Mouse (Mus musculus) liver, embryonic 14 days (tissue): ENCODE measurements around the gene Zbtb39. TPM values are rescaled to one million over a fixed set of nuclear protein-coding genes. Genes with fewer than 3 reads are reported as not detected.

ENCODE experiments used
- polyA plus RNA-seq: library from polyadenylated mRNA; depleted of rRNA; stranded (reverse); fragments of >200 nt; gene quantifications from 2 replicates; pipeline ENCODE4 v1.2.3, GENCODE M21; 2012; rRNA removed

The Zbtb39 gene
- polyA plus RNA-seq, result 2.1 and 2.3 TPM in 2 replicates

GRCm38 (mm10) chr10:127739083-127739660 lies at the start of gene Zbtb39:
TSS of gene Zbtb39 (plus strand) at chr10:127739538.

DNA sequence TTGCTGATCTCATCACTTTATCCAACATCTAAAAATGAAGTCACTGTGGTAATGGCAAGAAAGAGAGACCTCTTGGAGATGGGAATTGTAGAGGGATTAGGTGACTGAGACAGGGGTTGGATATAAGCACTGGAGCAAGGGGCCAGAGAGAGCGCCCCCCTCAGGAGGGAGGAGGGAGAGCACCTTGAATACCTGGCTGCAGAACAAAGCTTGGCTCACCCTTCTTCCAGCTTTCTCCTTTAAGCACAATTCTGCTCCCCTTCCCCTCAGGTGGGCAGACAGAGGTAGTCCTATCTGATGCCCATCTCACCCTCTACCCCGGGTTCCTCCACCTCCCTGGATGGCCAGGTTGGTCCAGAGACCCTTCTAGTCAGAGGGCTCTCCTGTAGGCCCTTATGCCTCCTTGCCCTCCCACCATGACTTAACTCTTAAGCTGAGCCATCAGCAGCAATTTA lies 34.5 kb upstream of the Zbtb39 start, which contains the start of gene Myo1a:
Myo1a (plus strand) TSS at position 405 of the 455 bp plus-strand sequence.

GRCm38 (mm10) chr10:127724178-127724577 lies 15.2 kb upstream of the Zbtb39 start, which contains the start of gene Tac2:
TSS of gene Tac2 (plus strand) at chr10:127724478.

GRCm38 (mm10) chr10:127751548-127751947 lies 12.2 kb downstream of the Zbtb39 start, which contains the start of gene Gpr182:
TSS of gene Gpr182 (minus strand) at chr10:127751732.

GRCm38 (mm10) chr10:127759181-127760110 lies 20.1 kb downstream of the Zbtb39 start, which contains the start of the genes Rdh1 and Rdh16f1:
TSS of gene Rdh1 (plus strand) at chr10:127759721.
TSS of gene Rdh16f1 (plus strand) at chr10:127759787.

GRCm38 (mm10) chr10:127776011-127776410 lies 36.7 kb downstream of the Zbtb39 start, which contains the start of gene Rdh9:
TSS of gene Rdh9 (plus strand) at chr10:127776386.

Other genes with a start within 250 kb of the Zbtb39 start
- gene Stac3, start 237.9 kb upstream of the Zbtb39 start, polyA plus RNA-seq, result 0.36 and 1.6 TPM in 2 replicates
- gene Ndufa4l2, start 224.6 kb upstream of the Zbtb39 start, polyA plus RNA-seq, result 1.8 and 2.2 TPM in 2 replicates
- 83.1 and 90.5 TPM in 2 replicates for gene Shmt2, start 217.1 kb upstream of the Zbtb39 start, polyA plus RNA-seq
- not detected in 2 replicates for gene Nxph4, start 205.0 kb upstream of the Zbtb39 start, polyA plus RNA-seq
- 17.1 and 18.2 TPM in 2 replicates for gene Lrp1, start 118.4 kb upstream of the Zbtb39 start, polyA plus RNA-seq
- 9.8 and 11.0 TPM in 2 replicates for gene Stat6, start 96.6 kb upstream of the Zbtb39 start, polyA plus RNA-seq
- 5.7 and 6.6 TPM in 2 replicates for gene Nemp1, start 72.6 kb upstream of the Zbtb39 start, polyA plus RNA-seq
- gene Nab2, start 71.0 kb upstream of the Zbtb39 start, polyA plus RNA-seq, result 3.7 and 3.8 TPM in 2 replicates
- gene Myo1a, start 34.4 kb upstream of the Zbtb39 start, polyA plus RNA-seq, result 0.22 and 0.26 TPM in 2 replicates
- 19.2 and 23.8 TPM in 2 replicates for gene Tac2, start 15.1 kb upstream of the Zbtb39 start, polyA plus RNA-seq
- 8.2 and 9.1 TPM in 2 replicates for gene Gpr182, start 12.2 kb downstream of the Zbtb39 start, polyA plus RNA-seq
- gene Rdh1, start 20.2 kb downstream of the Zbtb39 start, polyA plus RNA-seq, result 0.12 and 0.14 TPM in 2 replicates
- gene Rdh16f1, start 20.2 kb downstream of the Zbtb39 start, polyA plus RNA-seq, result 0.06 and 0.10 TPM in 2 replicates
- gene Rdh9, start 36.8 kb downstream of the Zbtb39 start, polyA plus RNA-seq, result 0.02 and 0.05 TPM in 2 replicates
- 0.01 and 0.02 TPM in 2 replicates for gene Rdh16, start 61.6 kb downstream of the Zbtb39 start, polyA plus RNA-seq
- gene Rdh19, start 110.4 kb downstream of the Zbtb39 start, polyA plus RNA-seq, result 0.02 and 0.05 TPM in 2 replicates
- gene Rdh16f2, start 126.9 kb downstream of the Zbtb39 start, polyA plus RNA-seq, result 0.09 and 0.12 TPM in 2 replicates
- gene Rdh7, start 149.3 kb downstream of the Zbtb39 start, polyA plus RNA-seq, result 1.0 and 1.3 TPM in 2 replicates
- 0.02 TPM in 1 of 2 replicates, not detected in the other for gene Sdr9c7, start 159.0 kb downstream of the Zbtb39 start, polyA plus RNA-seq